Mouse (Mus musculus) macrophage (primary cell): ENCODE results near the gene Pex16. TPM values are rescaled to one million over a fixed set of nuclear protein-coding genes. Genes with fewer than 3 reads are reported as not detected.

ENCODE experiments used
- polyA plus RNA-seq: library from polyadenylated mRNA; stranded (reverse); fragments of 250-400 nt; gene quantifications from 3 replicates; pipeline ENCODE4 v1.2.4, GENCODE M21; 2018; ENCODE audit warnings: inconsistent platforms

The Pex16 gene
- polyA plus RNA-seq, 1 experiment from 2014 or later: 5.9 TPM

Other genes with a start within 250 kb of the Pex16 start
- gene Large2, start 193 bp downstream of the Pex16 start, polyA plus RNA-seq: not detected in 3 replicates
- 0.50 to 0.61 TPM (median 0.60 TPM) in 3 replicates for gene 1700029I15Rik, start 7.9 kb downstream of the Pex16 start, polyA plus RNA-seq
- gene Mapk8ip1, start 26.6 kb downstream of the Pex16 start, polyA plus RNA-seq: 0.09 to 0.12 TPM in 2 of 3 replicates, not detected in the other
- 2.4 to 3.5 TPM (median 3.0 TPM) in 3 replicates for gene Cry2, start 59.4 kb downstream of the Pex16 start, polyA plus RNA-seq
- 19.5 to 23.8 TPM (median 21.6 TPM) in 3 replicates for gene Slc35c1, start 85.9 kb downstream of the Pex16 start, polyA plus RNA-seq
- not detected in 3 replicates for gene Chst1, start 225.0 kb downstream of the Pex16 start, polyA plus RNA-seq